Comparison of ENCODE assay signal across 8 mouse cellular contexts in the genomic region with DNA sequence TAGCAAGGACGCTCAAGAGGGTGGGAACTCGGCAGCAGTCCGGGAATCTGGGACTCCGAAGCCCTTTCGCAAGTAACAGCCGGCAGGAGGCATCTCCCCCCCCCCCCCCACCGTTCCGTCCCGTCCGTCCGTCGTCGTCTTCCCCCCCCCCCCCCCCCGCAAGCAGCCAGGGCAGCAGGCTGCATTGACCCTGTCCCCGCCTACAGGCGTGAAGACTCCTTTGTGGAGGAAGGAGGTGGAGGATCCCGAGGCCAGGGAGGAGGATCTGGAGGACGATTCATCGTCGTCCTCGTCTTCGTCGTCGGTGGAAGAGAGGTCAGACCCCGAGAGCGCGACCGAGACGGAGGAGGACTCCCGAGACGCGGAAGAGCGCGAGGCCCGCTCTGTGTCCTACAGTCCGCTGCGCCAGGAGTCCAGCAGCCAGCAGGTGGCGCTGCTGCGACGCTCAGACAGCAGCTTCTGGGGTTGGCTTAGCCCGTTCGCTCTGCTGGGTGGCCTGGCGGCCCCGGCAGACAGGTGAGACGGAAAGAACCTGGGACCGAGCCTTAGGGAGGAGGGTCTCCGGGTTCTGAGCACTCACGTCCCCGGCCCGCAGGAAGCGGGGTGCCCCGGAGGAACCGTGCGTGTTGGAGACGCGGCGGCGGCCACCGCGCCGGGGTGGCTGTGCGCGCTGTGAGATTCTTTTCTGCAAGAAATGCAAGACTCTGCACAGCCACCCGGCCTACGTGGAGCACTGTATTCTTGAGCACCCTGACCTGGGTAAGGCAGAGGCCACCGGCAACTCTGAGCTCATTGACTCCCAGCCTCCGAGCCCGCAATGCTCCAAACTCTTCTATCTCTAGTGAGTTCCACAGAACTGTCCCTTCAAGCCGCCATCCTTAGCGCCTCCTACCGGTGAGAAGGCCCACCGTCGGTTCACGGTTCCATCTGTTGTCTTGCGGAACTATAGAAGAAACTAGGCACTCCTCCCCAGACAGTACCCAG. TPM values are rescaled to one million over a fixed set of nuclear protein-coding genes. Genes with fewer than 3 reads are reported as not detected.
DNase-seq lines count a peak whose midpoint lies in the region; ATAC-seq lines count a peak whose summit lies in the region.

No protein-coding gene starts in this region.

- ATAC-seq in intestine, embryonic 16.5 days: peak; percentile 96

- H3K4me2 ChIP-seq in intestine, embryonic 16.5 days (ENCODE audit: low read depth, low read length): peak overlapping the region; percentile 94

- no peaks in the 10 kb centered on the region for H3K9me3 ChIP-seq in intestine, embryonic 16.5 days (ENCODE audit: control insufficient read depth, low read length)
- H3K9me3 ChIP-seq in midbrain, embryonic 10.5 days (replicated peaks): no peaks in the 10 kb centered on the region

- H3K4me1 ChIP-seq in intestine, embryonic 16.5 days (ENCODE audit: control insufficient read depth, insufficient read depth, low read length): peaks cover 11% of the 10 kb centered on the region
- peaks cover 41% of the 10 kb centered on the region for H3K4me1 ChIP-seq in midbrain, embryonic 10.5 days

- H3K27me3 ChIP-seq in intestine, embryonic 16.5 days (replicated peaks; ENCODE audit: control insufficient read depth, insufficient read depth, low read length): peaks cover 26% of the 10 kb centered on the region
- peaks cover 70% of the 10 kb centered on the region for H3K27me3 ChIP-seq in midbrain, embryonic 10.5 days (ENCODE audit: low read depth, poor library complexity, severe bottlenecking)

- intact Hi-C loops in left cerebral cortex, postnatal 36 days (cut with DNase I): loop anchor here (1.0 to 5.0 kb wide), 2 partner anchors 33 to 297 kb away; partner anchors contain the start of gene Taf15

- H3K27ac ChIP-seq in intestine, embryonic 16.5 days (ENCODE audit: low read length): no peak overlapping the region
- H3K27ac ChIP-seq in midbrain, embryonic 10.5 days (replicated peaks): peak overlapping the region; percentile 79

- peak overlapping the region; percentile 77 for H3K9ac ChIP-seq in intestine, embryonic 16.5 days (ENCODE audit: low read depth, low read length)

- peak overlapping the region; percentile 69 for H3K4me3 ChIP-seq in intestine, embryonic 16.5 days (ENCODE audit: low read length)
- peak overlapping the region; percentile 74 for H3K4me3 ChIP-seq in midbrain, embryonic 10.5 days

- WGBS in intestine, embryonic 16.5 days: 1% methylated on average over 68 of the region's 75 CpGs
- under 1% methylated on average over 67 of the region's 75 CpGs for WGBS in midbrain, embryonic 10.5 days

- DNase-seq in urinary bladder, adult 18-20 months (ENCODE audit: low spot score in 2 of 2): peak; percentile 72 to 84
- DNase-seq in urinary bladder, postnatal 10 days (ENCODE audit: low spot score): no peak
- peak; percentile 88 for DNase-seq in embryo, embryonic 9.5 days (ENCODE audit: extremely low spot score)
- peak; percentile 47 for DNase-seq in gonadal fat pad, adult 2 months (ENCODE audit: low read depth)
- DNase-seq in left cerebral cortex, postnatal 36 days (ENCODE audit: low spot score in 2 of 2): peak; percentile 83 to 84
- peak; percentile 87 for DNase-seq in midbrain, embryonic 10.5 days (ENCODE audit: low spot score)
- peak; percentile 62 to 71 for DNase-seq in right cerebral cortex, postnatal 36 days (ENCODE audit: low spot score in 2 of 2)

- H3K36me3 ChIP-seq in intestine, embryonic 16.5 days (ENCODE audit: control insufficient read depth, insufficient read depth, low read length): no peaks in the 10 kb centered on the region
- H3K36me3 ChIP-seq in midbrain, embryonic 10.5 days: no peaks in the 10 kb centered on the region

RNA-seq across cellular contexts. Expression of gene 1700020L24Rik, which starts 2.9 kb away (rescaled TPM):
- 2.8 and 3.7 TPM in 2 replicates for polyA plus RNA-seq in gonadal fat pad, adult 2 months (2012; rRNA removed)
- polyA plus RNA-seq in intestine, embryonic 16.5 days (2015; fragmentation: Nextera tagmentation; extraction: Ambion mirVana): 0.97 and 1.5 TPM in 2 replicates
- total RNA-seq in left cerebral cortex, postnatal 36 days (2021): under 1 TPM in 1 of 2 experiments, not detected in 1; 0.54 TPM
- polyA plus RNA-seq in midbrain, embryonic 10.5 days (2016; fragmentation: Nextera tagmentation; extraction: Ambion mirVana): 0.54 TPM in 1 of 2 replicates, not detected in the other

RNA-seq across cellular contexts. Expression of gene Gas2l2, which starts 11.1 kb away (rescaled TPM):
- polyA plus RNA-seq in gonadal fat pad, adult 2 months (2012; rRNA removed): 0.53 and 0.75 TPM in 2 replicates
- 0.06 and 0.13 TPM in 2 replicates for polyA plus RNA-seq in intestine, embryonic 16.5 days (2015; fragmentation: Nextera tagmentation; extraction: Ambion mirVana)
- not detected for total RNA-seq in left cerebral cortex, postnatal 36 days (2021)
- polyA plus RNA-seq in midbrain, embryonic 10.5 days (2016; fragmentation: Nextera tagmentation; extraction: Ambion mirVana): 0.09 TPM in 1 of 2 replicates, not detected in the other

RNA-seq across cellular contexts. Expression of gene Mmp28, which starts 22.5 kb away (rescaled TPM):
- polyA plus RNA-seq in gonadal fat pad, adult 2 months (2012; rRNA removed): 24.4 and 30.7 TPM in 2 replicates
- polyA plus RNA-seq in intestine, embryonic 16.5 days (2015; fragmentation: Nextera tagmentation; extraction: Ambion mirVana): 1.3 and 2.0 TPM in 2 replicates
- 1 to 10 TPM; 3.5 to 5.1 TPM for total RNA-seq in left cerebral cortex, postnatal 36 days (2021)
- polyA plus RNA-seq in midbrain, embryonic 10.5 days (2016; fragmentation: Nextera tagmentation; extraction: Ambion mirVana): 1.2 and 1.6 TPM in 2 replicates

RNA-seq across cellular contexts. Expression of gene Rasl10b, which starts 31.4 kb away (rescaled TPM):
- polyA plus RNA-seq in gonadal fat pad, adult 2 months (2012; rRNA removed): 1.3 and 1.6 TPM in 2 replicates
- 0.39 and 0.50 TPM in 2 replicates for polyA plus RNA-seq in intestine, embryonic 16.5 days (2015; fragmentation: Nextera tagmentation; extraction: Ambion mirVana)
- 100 to 1,000 TPM; 255 to 263 TPM for total RNA-seq in left cerebral cortex, postnatal 36 days (2021)
- polyA plus RNA-seq in midbrain, embryonic 10.5 days (2016; fragmentation: Nextera tagmentation; extraction: Ambion mirVana): 3.9 and 6.5 TPM in 2 replicates

RNA-seq across cellular contexts. Expression of gene Taf15, which starts 32.5 kb away (rescaled TPM):
- polyA plus RNA-seq in gonadal fat pad, adult 2 months (2012; rRNA removed): 9.0 and 13.5 TPM in 2 replicates
- polyA plus RNA-seq in intestine, embryonic 16.5 days (2015; fragmentation: Nextera tagmentation; extraction: Ambion mirVana): 8.3 and 10.0 TPM in 2 replicates
- 10 to 100 TPM; 44.2 to 72.7 TPM for total RNA-seq in left cerebral cortex, postnatal 36 days (2021)
- 11.2 and 12.6 TPM in 2 replicates for polyA plus RNA-seq in midbrain, embryonic 10.5 days (2016; fragmentation: Nextera tagmentation; extraction: Ambion mirVana)
